10 mouse cellular contexts compared by ENCODE assay signal in the genomic region with DNA sequence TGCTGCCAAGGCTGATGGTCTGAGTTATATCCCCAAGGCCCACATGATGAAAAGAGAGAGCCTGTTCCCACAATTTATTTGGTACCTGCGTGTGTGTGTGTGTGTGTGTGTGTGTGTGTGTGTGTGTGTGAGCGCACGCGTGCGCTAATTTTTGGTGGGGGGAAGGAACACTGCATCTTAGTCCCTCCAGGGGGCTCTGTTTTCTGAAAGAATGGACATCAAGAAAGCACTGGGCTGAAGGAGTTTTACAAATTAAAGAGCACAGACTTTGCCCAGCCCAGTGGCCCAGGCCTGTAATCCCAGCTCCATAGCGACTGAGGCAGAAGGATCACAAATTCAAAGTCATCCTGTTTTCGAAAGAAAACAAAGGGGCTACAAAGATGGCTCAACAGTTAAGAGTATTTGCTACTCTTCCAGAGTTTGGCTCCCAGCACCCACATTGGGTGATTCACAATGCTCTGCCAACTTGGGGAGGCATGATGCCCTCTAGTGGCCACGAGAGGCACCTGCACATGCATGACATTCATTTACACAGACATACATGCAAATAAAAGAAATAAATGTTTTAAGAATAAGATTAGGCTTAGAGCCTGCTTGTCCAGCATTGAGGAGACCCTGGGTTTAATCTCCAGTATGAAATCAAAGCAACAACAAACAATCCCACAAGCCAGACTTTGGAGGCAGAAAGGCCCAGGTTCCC. TPM values are rescaled to one million over a fixed set of nuclear protein-coding genes. Genes with fewer than 3 reads are reported as not detected.
A peak's percentile ranks its signal among the peaks of the same experiment; 100 is the strongest.
DNase-seq lines count a peak whose midpoint lies in the region; ATAC-seq lines count a peak whose summit lies in the region.
"Had no signal": no experiment of that assay in that cellular context is flagged by ENCODE, and none has a peak within 500 bp of the region (broad histone marks: within the 10 kb centered on the region; RNA-seq: fewer than 3 reads in every experiment).

No protein-coding gene starts in this region.

- ATAC-seq in midbrain, embryonic 11.5 days (ENCODE audit: low FRiP score), result no peak
- ATAC-seq in erythroid progenitor cell, adult 5-6 weeks (replicated peaks; ENCODE audit: low FRiP score, poor library complexity, severe bottlenecking), result peak; percentile 41; the same call in 1 of the 2 replicates
- no peak for ATAC-seq in inflammation-experienced regulatory T-cells, adult 6 months

- peak; percentile 22 to 47 for DNase-seq in cerebellum, postnatal 14 days
- DNase-seq in cerebellum, adult 11-12 months, result no peak
- peak; percentile 79 for DNase-seq in midbrain, embryonic 11.5 days (ENCODE audit: low spot score, missing footprints)
- no peak for DNase-seq in midbrain, embryonic 10.5 days (ENCODE audit: low spot score)
- DNase-seq in thymus, postnatal 14 days, result peak; percentile 45
- no peak for DNase-seq in frontal cortex, postnatal 36 days (ENCODE audit: low spot score in 2 of 2)

- H3K36me3 ChIP-seq in midbrain, embryonic 11.5 days (ENCODE audit: control insufficient read depth, insufficient read depth, low read length), result no peaks in the 10 kb centered on the region
- H3K36me3 ChIP-seq in midbrain, embryonic 10.5 days, result no peaks in the 10 kb centered on the region
- H3K36me3 ChIP-seq: forebrain, embryonic 12.5 days had no signal

- no peak overlapping the region for H3K27ac ChIP-seq in midbrain, embryonic 11.5 days (ENCODE audit: low read depth, low read length)
- no peak overlapping the region for H3K27ac ChIP-seq in midbrain, embryonic 10.5 days (replicated peaks)
- H3K27ac ChIP-seq: forebrain, embryonic 12.5 days had no signal

- no peaks in the 10 kb centered on the region for H3K27me3 ChIP-seq in midbrain, embryonic 11.5 days (ENCODE audit: control insufficient read depth, insufficient read depth, low read length)
- H3K27me3 ChIP-seq in midbrain, embryonic 10.5 days (ENCODE audit: low read depth, poor library complexity, severe bottlenecking), result no peaks in the 10 kb centered on the region

- H3K4me1 ChIP-seq in midbrain, embryonic 11.5 days (ENCODE audit: control insufficient read depth, insufficient read depth, low read length), result no peaks in the 10 kb centered on the region
- H3K4me1 ChIP-seq in midbrain, embryonic 10.5 days, result no peaks in the 10 kb centered on the region
- H3K4me1 ChIP-seq: forebrain, embryonic 12.5 days had no signal

- no peaks in the 10 kb centered on the region; the same call in 1 of the 2 replicates for H3K9me3 ChIP-seq in midbrain, embryonic 11.5 days (ENCODE audit: control insufficient read depth, low read length)
- H3K9me3 ChIP-seq in midbrain, embryonic 10.5 days (replicated peaks), result no peaks in the 10 kb centered on the region
- H3K9me3 ChIP-seq: forebrain, embryonic 12.5 days had no signal

- 74% methylated on average over 8 of the region's 8 CpGs for WGBS in midbrain, embryonic 11.5 days
- 76% methylated on average over 8 of the region's 8 CpGs for WGBS in midbrain, embryonic 10.5 days

- no peak overlapping the region for H3K4me3 ChIP-seq in midbrain, embryonic 11.5 days (ENCODE audit: low read depth, low read length)
- no peak overlapping the region for H3K4me3 ChIP-seq in midbrain, embryonic 10.5 days
- H3K4me3 ChIP-seq: forebrain, embryonic 12.5 days; myocyte had no signal

- no peak overlapping the region for H3K9ac ChIP-seq in midbrain, embryonic 11.5 days (ENCODE audit: low read length)
- H3K9ac ChIP-seq: forebrain, embryonic 12.5 days had no signal

- H3K4me2 ChIP-seq in midbrain, embryonic 11.5 days, result no peak overlapping the region
- H3K4me2 ChIP-seq: forebrain, embryonic 12.5 days had no signal

RNA-seq across cellular contexts. Expression of gene Mthfd2, which starts 45.3 kb away (rescaled TPM):
- 48.0 and 51.6 TPM in 2 replicates for polyA plus RNA-seq in midbrain, embryonic 11.5 days (2014; fragmentation: Nextera tagmentation; extraction: Ambion mirVana)
- 53.2 and 64.0 TPM in 2 replicates for polyA plus RNA-seq in midbrain, embryonic 10.5 days (2016; fragmentation: Nextera tagmentation; extraction: Ambion mirVana)
- 34.8 and 56.6 TPM in 2 replicates for total RNA-seq in erythroid progenitor cell, adult 5-6 weeks (2015; ENCODE audit: low replicate concordance)
- 37.2 and 37.9 TPM in 2 replicates for total RNA-seq in erythroid progenitor cell, adult 5-6 weeks (2017; ENCODE audit: low replicate concordance)
- polyA plus RNA-seq in inflammation-experienced regulatory T-cells, adult 6 months (2017; shearing (Covaris generic)), result 100 to 1,000 TPM; 129 to 140 (median 134) TPM

RNA-seq across cellular contexts. Expression of gene Mob1a, which starts 45.4 kb away (rescaled TPM):
- polyA plus RNA-seq in midbrain, embryonic 11.5 days (2014; fragmentation: Nextera tagmentation; extraction: Ambion mirVana), result 73.7 and 82.0 TPM in 2 replicates
- polyA plus RNA-seq in midbrain, embryonic 10.5 days (2016; fragmentation: Nextera tagmentation; extraction: Ambion mirVana), result 60.4 and 61.5 TPM in 2 replicates
- 94.3 and 94.8 TPM in 2 replicates for total RNA-seq in erythroid progenitor cell, adult 5-6 weeks (2015; ENCODE audit: low replicate concordance)
- 88.7 and 102 TPM in 2 replicates for total RNA-seq in erythroid progenitor cell, adult 5-6 weeks (2017; ENCODE audit: low replicate concordance)
- polyA plus RNA-seq in inflammation-experienced regulatory T-cells, adult 6 months (2017; shearing (Covaris generic)), result 10 to 100 TPM; 57.7 to 67.7 (median 63.5) TPM

Comparison
In these comparisons a context has a peak if more than half of its experiments do, and no peak if none do; other contexts are left out.
1. DNase-seq: peak in cerebellum, postnatal 14 days (2 of 2), midbrain, embryonic 11.5 days (single experiment) and thymus, postnatal 14 days (single experiment); none in cerebellum, adult 11-12 months (single experiment), midbrain, embryonic 10.5 days (single experiment) and frontal cortex, postnatal 36 days (0 of 2).